Mouse (Mus musculus) activated CD4-positive, CD25-positive, alpha-beta regulatory T cell, adult 4 months (primary cell): ENCODE data around the gene Sptssa. TPM values are rescaled to one million over a fixed set of nuclear protein-coding genes. Genes with fewer than 3 reads are reported as not detected.
"Not testable (repeated sequence)": the region's sequence is repeated elsewhere in the genome, so short reads cannot be mapped to it uniquely, and the experiment has no call there.

Experiments used
- ATAC-seq: one replicate; pipeline ENCODE4 v1.8.0; 2017
- polyA plus RNA-seq, 2 experiments: library from polyadenylated mRNA; unstranded; fragments of 100-300 nt; shearing (Covaris generic); gene quantifications; one replicate each; pipeline ENCODE4 v1.2.1; 2017

Sptssa gene
- polyA plus RNA-seq: 100 to 1,000 TPM; 207 to 223 TPM

DNA sequence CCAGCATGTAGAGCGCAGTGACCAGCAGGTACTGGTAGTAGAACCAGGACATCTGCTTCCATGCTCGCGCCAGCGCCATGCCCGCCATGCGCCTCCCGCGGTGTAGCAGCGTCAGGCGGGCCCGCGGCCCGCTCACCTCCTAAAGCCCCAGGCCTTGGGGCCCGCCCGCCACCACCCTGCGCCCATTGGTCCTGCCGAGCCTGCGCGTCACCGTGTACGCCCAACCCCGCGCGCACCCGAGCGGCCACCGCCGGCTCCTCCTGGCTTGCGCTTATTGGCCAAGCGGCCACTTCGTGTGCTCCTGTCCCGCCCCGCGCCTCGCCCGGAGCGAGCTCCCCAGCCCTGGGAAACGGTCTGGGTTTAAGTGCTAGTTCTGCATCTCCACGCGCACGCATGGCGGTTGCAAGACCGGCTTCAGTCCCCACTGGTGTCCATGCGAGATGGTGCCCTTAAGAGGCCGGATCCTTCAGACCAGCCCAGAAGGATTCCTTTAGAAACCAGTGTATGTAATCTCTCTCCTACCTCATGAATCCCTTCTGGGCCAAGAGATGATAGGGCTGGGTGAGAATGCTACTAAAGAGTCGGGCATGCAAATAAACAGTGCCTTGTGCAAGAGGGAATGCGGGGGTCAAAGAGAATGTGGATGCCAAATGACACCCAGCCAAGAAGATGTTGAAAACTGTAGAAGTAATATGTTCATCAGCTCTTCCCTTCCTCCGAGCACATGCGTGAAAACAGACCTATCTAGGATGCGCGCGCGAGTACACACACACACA lies at the start of gene Sptssa:
TSS of gene Sptssa (minus strand) at position 178 of the 776 bp plus-strand sequence.
- peak; percentile 96 for ATAC-seq

DNA sequence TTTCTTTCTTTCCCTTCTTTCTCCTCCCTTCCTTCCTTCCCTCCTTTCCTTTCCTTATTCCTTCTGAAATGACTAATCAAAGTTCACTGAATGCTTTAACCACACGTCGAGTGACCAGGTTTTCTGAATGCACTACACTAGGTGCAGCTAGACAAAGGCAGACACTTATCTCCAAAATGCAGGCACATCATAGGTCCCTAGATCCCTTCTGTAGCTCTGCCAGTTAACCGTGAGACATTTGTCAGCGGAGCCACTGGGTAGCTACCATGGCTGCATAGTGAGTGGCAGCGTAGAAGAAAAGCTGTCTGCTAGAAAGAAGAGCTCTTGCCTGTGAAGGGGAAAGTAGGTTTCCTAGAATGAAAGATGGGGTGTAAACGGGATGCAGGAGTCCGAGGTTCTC lies 43.0 kb upstream of the Sptssa start:
- no peak for ATAC-seq

DNA sequence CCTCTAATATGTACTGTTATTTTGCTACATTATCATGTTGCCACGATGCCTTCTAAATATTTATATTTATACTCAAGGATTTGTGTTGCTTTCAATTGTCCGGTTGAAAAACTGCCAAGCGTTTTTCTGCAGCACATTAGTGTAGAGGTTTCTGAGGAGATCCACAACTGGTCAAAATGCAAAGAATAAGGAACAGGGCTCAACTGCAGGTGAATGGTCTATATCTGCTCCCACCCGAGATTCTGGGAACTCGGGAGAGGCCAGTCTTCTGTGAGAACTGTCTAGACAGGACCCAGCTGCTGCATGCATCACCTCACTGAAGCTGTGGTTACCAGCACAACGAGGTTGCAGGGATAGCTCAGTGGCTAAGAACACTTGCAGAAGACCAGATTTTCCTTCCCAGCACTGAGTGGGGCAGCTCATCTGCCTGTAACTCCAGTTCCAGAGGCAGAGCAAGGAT lies 41.4 kb upstream of the Sptssa start:
- no peak for ATAC-seq

GRCm38 (mm10) chr12:54697003-54697597 lies 40.7 kb upstream of the Sptssa start:
- no peak for ATAC-seq

DNA sequence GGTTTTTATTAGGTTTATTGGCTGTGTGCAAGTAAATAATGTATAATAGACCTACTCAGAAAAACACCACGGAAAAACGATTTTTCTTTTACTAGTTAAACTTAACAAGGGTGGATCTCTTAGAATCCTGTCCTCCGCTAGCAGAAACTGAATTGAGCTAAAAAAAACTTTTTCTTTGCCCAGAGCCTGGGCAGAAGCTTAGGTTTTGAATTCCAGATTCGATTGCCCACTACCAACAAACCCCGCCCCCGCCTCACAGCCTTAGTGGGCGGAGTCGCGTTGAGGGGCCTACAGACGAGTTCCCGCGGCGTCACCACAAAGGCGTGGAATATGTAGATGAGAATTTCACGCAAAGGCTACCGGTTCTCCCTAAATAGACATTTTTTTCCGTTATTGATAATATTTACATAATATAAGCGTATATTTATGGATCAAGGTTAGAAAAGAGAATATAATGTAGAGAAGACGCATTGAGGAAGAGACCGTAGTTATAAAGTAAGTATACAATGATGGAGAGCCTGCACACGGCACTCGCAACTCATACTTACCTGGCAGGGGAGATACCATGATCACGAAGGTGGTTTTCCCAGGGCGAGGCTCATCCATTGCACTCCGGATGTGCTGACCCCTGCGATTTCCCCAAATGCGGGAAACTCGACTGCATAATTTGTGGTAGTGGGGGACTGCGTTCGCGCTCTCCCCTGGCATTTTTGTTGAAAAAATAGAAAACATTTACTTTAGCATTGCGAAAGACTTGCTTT lies 40.0 kb upstream of the Sptssa start:
- peak; percentile 71 for ATAC-seq

DNA sequence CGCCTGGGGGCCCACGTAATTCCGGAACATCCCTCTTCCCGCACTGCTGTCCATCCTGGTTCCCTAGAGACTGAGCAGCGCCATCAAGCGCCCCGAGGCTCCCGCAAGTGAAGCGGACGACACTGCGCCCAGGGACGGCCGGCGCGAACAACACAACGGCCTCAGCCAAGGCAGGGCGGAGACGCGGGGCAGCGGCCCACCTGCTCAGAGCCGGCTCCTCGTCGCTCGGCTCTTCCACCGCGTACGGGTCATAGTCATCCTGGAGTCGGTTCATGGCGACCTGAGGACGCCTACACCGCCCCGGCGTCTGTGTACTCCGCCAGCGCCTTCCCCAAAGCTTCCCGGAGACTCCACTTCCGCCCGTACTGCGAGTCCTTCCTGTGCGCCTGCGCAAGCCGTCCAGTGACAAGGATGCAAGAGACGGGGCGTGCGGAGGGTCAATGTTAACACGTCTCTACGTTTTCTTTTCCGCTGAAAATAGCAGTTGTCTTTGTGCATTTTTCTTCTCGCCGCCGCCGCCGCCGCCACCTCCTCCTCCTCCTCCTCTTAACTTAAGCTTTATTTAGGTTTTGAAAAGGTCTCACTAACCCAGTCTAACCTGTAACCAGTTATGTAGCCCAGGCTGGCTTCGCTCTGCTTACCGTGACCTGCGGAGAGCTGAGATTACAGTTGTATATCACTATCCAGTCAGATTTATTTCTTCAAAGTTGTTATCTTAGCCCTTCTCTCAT lies 39.3 kb upstream of the Sptssa start, which contains the start of gene Eapp:
TSS of gene Eapp (minus strand) at position 387 of the 731 bp plus-strand sequence.
- ATAC-seq: peak; percentile 74

DNA sequence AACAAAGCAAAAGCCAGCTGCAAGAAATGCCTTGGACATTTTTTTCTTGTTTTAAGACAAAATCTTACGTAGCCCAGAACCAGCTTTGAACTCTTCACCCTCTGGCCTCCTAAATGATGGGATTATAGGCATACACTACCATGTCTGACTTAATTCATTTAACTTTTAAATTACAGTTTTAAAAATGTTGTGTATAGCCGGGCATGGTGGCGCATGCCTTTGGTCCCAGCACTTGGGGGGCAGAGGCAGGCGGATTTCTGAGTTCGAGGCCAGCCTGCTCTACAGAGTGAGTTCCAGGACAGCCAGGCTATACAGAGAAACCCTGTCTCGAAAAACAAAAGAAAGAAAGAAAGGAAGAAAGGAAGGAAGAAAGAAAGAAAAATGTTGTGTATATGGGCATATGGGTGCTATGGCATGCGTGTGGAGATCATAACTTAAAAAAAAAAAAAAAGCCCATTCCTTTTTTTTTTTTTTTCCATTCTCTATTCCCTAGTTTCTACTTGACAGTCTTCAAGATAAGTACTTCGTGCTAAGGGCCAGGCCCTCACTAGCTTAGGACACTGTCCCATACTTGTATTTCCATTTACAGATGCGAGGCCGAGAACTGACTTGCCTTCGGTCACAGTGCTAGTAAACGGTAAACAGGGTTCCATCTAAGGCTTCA lies 38.6 kb upstream of the Sptssa start:
- no peak for ATAC-seq

GRCm38 (mm10) chr12:54689082-54689481 lies 32.7 kb upstream of the Sptssa start:
- no peak for ATAC-seq

- ATAC-seq: no peak
These were observed 26.8 kb upstream of the Sptssa start for GRCm38 (mm10) chr12:54683182-54683581.

- ATAC-seq: no peak
These were observed 20.3 kb upstream of the Sptssa start for GRCm38 (mm10) chr12:54676709-54677108.

DNA sequence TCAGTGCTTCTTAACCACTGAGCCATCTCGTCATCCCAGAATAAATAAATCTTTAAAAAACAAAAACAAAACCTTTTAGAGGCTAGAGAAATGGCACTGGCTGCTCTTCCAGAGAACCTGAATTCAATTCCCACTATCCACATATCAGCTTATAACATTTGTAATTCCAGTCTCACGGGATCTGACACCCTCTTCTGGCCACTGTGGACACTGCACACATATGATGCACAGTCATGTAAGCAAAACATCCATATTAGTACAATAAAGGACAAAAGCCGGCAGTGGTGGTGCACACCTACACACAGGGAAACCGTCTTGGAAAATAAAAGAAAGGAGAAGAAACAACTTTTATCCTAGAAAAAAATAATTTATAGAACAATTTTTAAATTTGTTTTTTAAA lies 19.0 kb upstream of the Sptssa start:
- no peak for ATAC-seq

GRCm38 (mm10) chr12:54671262-54671661 lies 14.9 kb upstream of the Sptssa start:
- no peak for ATAC-seq

- no peak for ATAC-seq
These were observed 11.8 kb upstream of the Sptssa start for GRCm38 (mm10) chr12:54668141-54668540.

DNA sequence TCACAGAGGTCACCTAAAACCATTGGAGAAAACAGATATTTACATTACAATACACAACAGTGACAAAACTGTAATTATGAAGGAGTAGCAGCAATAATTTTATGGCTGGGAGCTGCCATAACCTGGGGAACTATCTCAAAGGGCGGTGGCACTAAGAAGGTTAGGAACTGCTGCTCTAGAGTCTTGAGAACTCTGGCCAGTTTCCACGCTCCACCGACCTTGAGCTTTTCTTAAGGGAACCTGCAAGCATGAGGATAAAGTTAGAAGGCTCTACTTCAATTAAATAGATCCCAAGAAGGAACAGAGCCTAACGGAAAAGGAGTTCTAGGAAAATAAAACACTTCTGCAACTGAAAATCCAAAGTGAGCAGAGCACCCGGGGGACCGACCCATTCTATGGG lies 9.2 kb upstream of the Sptssa start:
- ATAC-seq: no peak

DNA sequence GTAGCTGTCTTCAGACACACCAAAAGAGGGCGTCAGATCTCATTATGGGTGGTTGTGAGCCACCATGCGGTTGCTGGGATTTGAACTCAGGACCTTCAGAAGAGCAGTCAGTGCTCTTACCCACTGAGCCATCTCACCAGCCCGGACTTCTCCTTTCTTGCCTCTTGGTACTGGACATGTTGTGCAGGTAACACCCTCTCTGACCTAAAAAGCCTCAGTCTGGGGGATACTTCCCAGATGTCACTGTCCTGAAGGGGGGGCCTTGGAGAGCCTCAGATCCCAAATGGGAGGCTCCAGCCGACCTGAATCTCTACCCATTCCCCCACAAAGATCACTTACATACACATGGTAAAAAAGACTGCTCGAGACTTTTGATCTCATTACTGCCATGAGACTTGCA lies 5.1 kb upstream of the Sptssa start:
- not testable (repeated sequence) for ATAC-seq

DNA sequence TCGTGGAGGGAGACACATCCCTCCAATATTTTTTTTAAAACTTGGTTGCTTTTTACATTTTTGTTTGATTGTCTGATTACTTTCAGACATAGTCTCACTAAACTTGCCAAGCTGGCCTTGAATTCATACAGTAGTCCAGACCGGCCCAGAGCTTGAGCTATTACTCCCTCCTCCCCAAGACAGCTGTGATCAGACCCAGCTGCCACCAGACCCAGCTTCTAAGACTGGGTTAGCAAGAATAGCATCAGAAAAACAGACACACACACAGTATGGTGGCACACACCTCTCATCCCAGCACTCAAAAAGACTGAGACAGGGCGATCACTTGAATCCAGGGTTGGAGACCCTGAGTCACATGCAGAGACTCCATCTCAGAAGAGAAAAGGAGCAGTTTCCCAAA lies 3.5 kb upstream of the Sptssa start:
- ATAC-seq: no peak

- no peak for ATAC-seq
These were observed 2.2 kb upstream of the Sptssa start for GRCm38 (mm10) chr12:54658425-54659092.

- no peak for ATAC-seq
These were observed 1.6 kb upstream of the Sptssa start for GRCm38 (mm10) chr12:54657951-54658350.

GRCm38 (mm10) chr12:54657226-54657625 lies 853 bp upstream of the Sptssa start:
- ATAC-seq: no peak

- no peak for ATAC-seq
These were observed 356 bp downstream of the Sptssa start for GRCm38 (mm10) chr12:54656039-54656395.

- ATAC-seq: no peak
These were observed 908 bp downstream of the Sptssa start for GRCm38 (mm10) chr12:54655292-54656038.
